Mouse (Mus musculus) liver, embryonic 13.5 days (tissue): Measurements from ENCODE around the gene Cped1. TPM values are rescaled to one million over a fixed set of nuclear protein-coding genes. Genes with fewer than 3 reads are reported as not detected.

Source experiments
- ATAC-seq: fragments of 200-750 bp; cut with Nextera tagmentation; 2 replicates; pipeline ENCODE4 v1.8.0; 2017; ENCODE audit warnings: low read depth, mild to moderate bottlenecking, moderate number of reproducible peaks, moderate library complexity
- DNase-seq: peaks from one replicate; pipeline ENCODE4 v3.0.0; 2022
- H3K27ac ChIP-seq: fragments of 300-500 bp; sonication (generic); 2 replicates; pipeline ENCODE4 v1.5.1; 2015; ENCODE audit warnings: moderate library complexity, mild to moderate bottlenecking, inconsistent platforms
- H3K27me3 ChIP-seq: fragments of 300-500 bp; sonication (generic); 2 replicates; pipeline ENCODE4 v1.6.1; 2015; ENCODE audit warnings: mild to moderate bottlenecking, inconsistent platforms
- H3K36me3 ChIP-seq: fragments of 300-500 bp; sonication (generic); 2 replicates; pipeline ENCODE4 v1.6.1; 2015; ENCODE audit warnings: mild to moderate bottlenecking, inconsistent platforms
- H3K4me1 ChIP-seq: fragments of 300-500 bp; sonication (generic); replicated peaks from 2 replicates; pipeline ENCODE4 v1.6.1; 2015; ENCODE audit warnings: inconsistent platforms
- H3K4me2 ChIP-seq: fragments of 300-500 bp; sonication (generic); 2 replicates; pipeline ENCODE4 v1.6.1; 2015; ENCODE audit warnings: inconsistent platforms, mild to moderate bottlenecking, moderate library complexity
- H3K4me3 ChIP-seq: fragments of 300-500 bp; sonication (generic); replicated peaks from 2 replicates; pipeline ENCODE4 v1.5.1; 2015; ENCODE audit warnings: mild to moderate bottlenecking, inconsistent platforms
- H3K9ac ChIP-seq: fragments of 300-500 bp; sonication (generic); 2 replicates; pipeline ENCODE4 v1.6.1; 2015; ENCODE audit warnings: mild to moderate bottlenecking, inconsistent platforms
- H3K9me3 ChIP-seq: fragments of 300-500 bp; sonication (generic); replicated peaks from 2 replicates; pipeline ENCODE4 v1.6.1; 2016; ENCODE audit warnings: inconsistent platforms
- WGBS: fragments of 180-500 bp; shearing (Covaris S2); methylation state at CpG from one replicate; pipeline ENCODE4 v1.1.7; 2015; ENCODE audit not compliant: insufficient replicate concordance; 5-methylcytosine and 5-hydroxymethylcytosine counted together
- polyA plus RNA-seq: library from polyadenylated mRNA; unstranded; fragments of >200 nt; fragmentation: Nextera tagmentation; extraction: Ambion mirVana; gene quantifications from 2 replicates; pipeline ENCODE4 v1.2.1, GENCODE M21; 2015

Gene Cped1
- polyA plus RNA-seq, result 2.2 and 3.2 TPM in 2 replicates

GRCm38 (mm10) chr6:21985732-21986540, at the start of gene Cped1:
Gene Cped1 (plus strand): TSS chr6:21985916.
- H3K4me3 ChIP-seq, result peak within 1 kb of the TSS; percentile 49
- DNase-seq (no peak), ATAC-seq (peak; percentile 68)
- H3K27ac ChIP-seq, result peak within 1 kb of the TSS; percentile 55
- H3K27me3 ChIP-seq, result peaks cover 37% of the 10 kb centered on the region
- H3K4me1 ChIP-seq, result peaks cover 6% of the 10 kb centered on the region
- no peaks in the 10 kb centered on the region for H3K9me3 ChIP-seq
- H3K36me3 ChIP-seq, result no peaks in the 10 kb centered on the region
- WGBS, result 1% methylated on average over 38 of the region's 38 CpGs
- peak within 1 kb of the TSS; percentile 64 for H3K4me2 ChIP-seq
- peak within 1 kb of the TSS; percentile 42 for H3K9ac ChIP-seq

GRCm38 (mm10) chr6:21937981-21938635, 47.6 kb upstream of the Cped1 start:
- no peaks in the 10 kb centered on the region for H3K36me3 ChIP-seq
- H3K4me1 ChIP-seq, result no peaks in the 10 kb centered on the region
- no peak overlapping the region for H3K4me3 ChIP-seq
- no peaks in the 10 kb centered on the region for H3K27me3 ChIP-seq
- H3K9me3 ChIP-seq, result no peaks in the 10 kb centered on the region
- whole genome bisulfite sequencing, result 64% methylated on average over 4 of the region's 4 CpGs
- H3K9ac ChIP-seq, result no peak overlapping the region
- no peak overlapping the region for H3K4me2 ChIP-seq
- no peak overlapping the region for H3K27ac ChIP-seq
- DNase-seq (no peak), ATAC-seq (no peak)

DNA sequence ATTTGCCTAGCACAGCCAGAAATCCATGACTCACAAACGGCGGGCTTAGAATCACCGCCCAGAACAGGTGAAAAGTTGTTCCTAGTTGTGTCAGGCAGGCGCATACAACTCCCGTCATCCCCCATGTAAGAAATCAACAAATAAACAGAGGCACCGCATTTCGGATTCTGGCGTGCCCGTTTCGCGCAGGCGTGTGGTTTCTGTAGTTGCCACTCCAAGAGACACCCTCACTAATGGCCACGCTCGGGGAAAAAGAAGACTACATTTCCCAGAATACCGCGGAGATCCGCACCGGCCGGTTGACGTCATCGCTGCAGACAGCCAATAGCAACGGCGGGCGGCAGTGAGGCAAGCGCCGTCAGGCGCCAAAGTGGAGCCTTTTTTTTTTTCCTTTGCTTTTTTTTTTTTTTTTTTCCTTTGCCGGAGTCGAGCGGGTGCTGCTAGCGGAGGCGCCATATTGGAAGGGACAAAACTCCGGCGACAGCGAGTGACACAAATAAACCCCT, 36.4 kb upstream of the Cped1 start, which contains the start of gene Ing3:
Ing3 (plus strand) TSS at position 346 of the 506 bp plus-strand sequence.
- Histone ChIP-seq H3K4me2 (peak within 1 kb of the TSS; percentile 91), H3K9ac (peak within 1 kb of the TSS; percentile 83), H3K36me3 (peaks cover 12% of the 10 kb centered on the region), H3K27me3 (no peaks in the 10 kb centered on the region), H3K4me3 (peak within 1 kb of the TSS; percentile 80), H3K27ac (peak within 1 kb of the TSS; percentile 96), H3K4me1 (peaks cover 17% of the 10 kb centered on the region), H3K9me3 (no peaks in the 10 kb centered on the region)
- WGBS, result under 1% methylated on average over 35 of the region's 35 CpGs
- peak; percentile 97 for DNase-seq
- peak; percentile 93 for ATAC-seq

DNA sequence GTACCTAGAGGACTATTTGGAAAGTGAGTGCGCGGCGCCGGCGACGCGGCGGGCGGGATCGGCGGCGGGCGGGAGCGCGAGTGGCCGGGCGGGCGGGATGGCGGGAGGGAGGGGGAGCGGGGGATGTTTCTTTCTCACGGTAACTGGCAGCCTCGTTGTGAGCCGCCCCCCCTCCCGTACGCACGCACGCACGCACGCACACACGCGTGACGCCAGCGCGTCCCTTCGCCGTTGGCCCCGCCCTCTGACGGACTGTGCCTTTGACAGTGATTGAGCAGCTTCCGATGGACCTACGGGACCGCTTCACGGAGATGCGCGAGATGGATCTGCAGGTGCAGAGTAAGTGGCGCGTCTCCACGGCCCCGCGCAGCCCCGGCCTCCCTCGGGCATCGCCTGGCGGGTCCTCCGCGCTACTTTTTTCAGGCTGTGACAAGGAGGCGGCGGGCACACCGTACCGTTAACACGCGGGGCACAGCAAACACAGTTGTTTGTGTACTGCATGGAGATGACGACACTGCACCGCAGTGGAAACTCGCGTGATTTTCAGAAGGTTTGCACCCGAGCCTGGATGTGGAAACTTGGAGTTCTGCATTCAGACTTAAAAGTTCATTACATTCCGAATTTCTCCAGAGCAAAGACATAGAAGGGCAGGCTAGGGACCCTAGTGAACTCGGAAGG, 35.8 kb upstream of the Cped1 start:
- H3K27me3 ChIP-seq, result no peaks in the 10 kb centered on the region
- H3K27ac ChIP-seq, result peak overlapping the region; percentile 96
- DNase-seq (peak; percentile 94), ATAC-seq (peak; percentile 91)
- H3K4me2 ChIP-seq, result peak overlapping the region; percentile 91
- H3K9me3 ChIP-seq, result no peaks in the 10 kb centered on the region
- WGBS, result under 1% methylated on average over 65 of the region's 68 CpGs
- H3K4me1 ChIP-seq, result peaks cover 17% of the 10 kb centered on the region
- peak overlapping the region; percentile 80 for H3K4me3 ChIP-seq
- H3K9ac ChIP-seq, result peak overlapping the region; percentile 83
- H3K36me3 ChIP-seq, result peaks cover 15% of the 10 kb centered on the region

DNA sequence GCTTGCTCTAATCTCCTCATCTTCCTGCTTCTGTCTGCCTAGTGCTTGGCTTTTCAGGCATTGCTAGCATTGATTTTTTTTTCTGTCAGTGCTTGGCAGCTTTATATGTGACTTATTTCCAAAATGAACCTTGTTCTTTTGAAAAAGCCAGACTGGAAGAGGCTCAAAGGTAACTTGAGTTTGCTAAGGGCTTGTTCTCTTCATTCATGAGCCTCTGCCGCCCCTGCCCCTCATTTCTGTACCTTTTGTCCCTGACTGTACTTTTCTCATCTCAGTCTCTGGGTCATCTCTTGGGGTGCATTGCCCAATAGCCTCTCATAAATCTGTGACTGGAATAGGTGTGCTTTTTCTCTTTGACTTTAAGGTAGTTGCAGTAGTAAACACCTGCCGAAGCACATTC, 35.0 kb upstream of the Cped1 start:
- Histone ChIP-seq H3K9me3 (no peaks in the 10 kb centered on the region), H3K4me1 (peaks cover 17% of the 10 kb centered on the region), H3K36me3 (peaks cover 22% of the 10 kb centered on the region), H3K27me3 (no peaks in the 10 kb centered on the region), H3K4me2 (peak overlapping the region; percentile 91), H3K27ac (0 out of 2 replicates have a peak overlapping the region, but pooled peaks have one; percentile 96), H3K4me3 (peak overlapping the region; percentile 80), H3K9ac (peak overlapping the region; percentile 83)
- ATAC-seq, result no peak
- DNase-seq, result no peak
- WGBS, result 86% methylated on average over 2 of the region's 2 CpGs

DNA sequence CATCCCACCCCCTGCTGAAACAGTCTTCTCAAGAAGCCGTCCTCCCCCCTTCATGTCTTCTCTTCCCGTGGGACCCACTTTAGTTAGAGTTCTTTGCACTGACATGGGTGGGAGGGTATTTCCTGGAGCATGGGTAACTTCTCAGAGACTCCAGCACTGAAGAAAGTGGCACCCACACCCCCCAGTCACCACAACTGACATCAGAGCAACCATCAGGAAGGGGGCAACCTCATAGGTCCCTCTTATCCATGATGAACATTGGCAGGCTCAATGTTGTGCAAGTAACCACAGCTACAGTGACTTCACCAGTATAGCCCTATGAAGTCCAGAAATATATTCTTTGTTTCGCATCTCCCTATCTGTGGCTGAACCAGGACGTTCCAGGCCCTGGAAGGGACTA, 30.2 kb upstream of the Cped1 start:
- DNase-seq (no peak), ATAC-seq (0 out of 2 replicates have a peak, but pooled peaks have one; percentile 8)
- Histone ChIP-seq H3K9ac (no peak overlapping the region), H3K27me3 (no peaks in the 10 kb centered on the region), H3K9me3 (no peaks in the 10 kb centered on the region), H3K4me1 (peaks cover 22% of the 10 kb centered on the region), H3K4me2 (no peak overlapping the region), H3K27ac (no peak overlapping the region), H3K36me3 (peaks cover 35% of the 10 kb centered on the region), H3K4me3 (no peak overlapping the region)
- 75% methylated on average over 4 of the region's 4 CpGs for WGBS

- ATAC-seq, result no peak
- Histone ChIP-seq H3K9ac (no peak overlapping the region), H3K27ac (no peak overlapping the region), H3K4me3 (no peak overlapping the region), H3K27me3 (no peaks in the 10 kb centered on the region), H3K9me3 (no peaks in the 10 kb centered on the region), H3K4me1 (peaks cover 14% of the 10 kb centered on the region), H3K36me3 (peaks cover 29% of the 10 kb centered on the region), H3K4me2 (no peak overlapping the region)
- 60% methylated on average over 4 of the region's 4 CpGs for WGBS
- DNase-seq, result no peak
Measured at GRCm38 (mm10) chr6:21958922-21959321, 26.8 kb upstream of the Cped1 start.

GRCm38 (mm10) chr6:21959909-21960308, 25.8 kb upstream of the Cped1 start:
- no peak overlapping the region for H3K4me2 ChIP-seq
- peaks cover 14% of the 10 kb centered on the region for H3K4me1 ChIP-seq
- H3K27ac ChIP-seq, result no peak overlapping the region
- DNase-seq, result no peak
- 84% methylated on average over 5 of the region's 5 CpGs for WGBS
- no peaks in the 10 kb centered on the region for H3K9me3 ChIP-seq
- H3K36me3 ChIP-seq, result peaks cover 26% of the 10 kb centered on the region
- no peak for ATAC-seq
- H3K27me3 ChIP-seq, result no peaks in the 10 kb centered on the region
- H3K4me3 ChIP-seq, result no peak overlapping the region
- no peak overlapping the region for H3K9ac ChIP-seq

- ATAC-seq, result no peak
- no peaks in the 10 kb centered on the region for H3K4me1 ChIP-seq
- H3K4me3 ChIP-seq, result no peak overlapping the region
- peaks cover 18% of the 10 kb centered on the region for H3K36me3 ChIP-seq
- no peak overlapping the region for H3K9ac ChIP-seq
- H3K27me3 ChIP-seq, result no peaks in the 10 kb centered on the region
- WGBS, result 77% methylated on average over 2 of the region's 2 CpGs
- H3K27ac ChIP-seq, result no peak overlapping the region
- no peak for DNase-seq
- H3K4me2 ChIP-seq, result no peak overlapping the region
- no peaks in the 10 kb centered on the region for H3K9me3 ChIP-seq
Measured at GRCm38 (mm10) chr6:21977532-21977931, 8.2 kb upstream of the Cped1 start.

- Histone ChIP-seq H3K27me3 (peaks cover 14% of the 10 kb centered on the region), H3K36me3 (no peaks in the 10 kb centered on the region), H3K4me3 (no peak overlapping the region), H3K4me1 (peaks cover 4% of the 10 kb centered on the region), H3K9me3 (no peaks in the 10 kb centered on the region), H3K4me2 (no peak overlapping the region), H3K27ac (no peak overlapping the region), H3K9ac (no peak overlapping the region)
- no peak for DNase-seq
- ATAC-seq, result no peak
- 26% methylated on average over 1 of the region's 1 CpGs for WGBS
Measured at GRCm38 (mm10) chr6:21981114-21981513, 4.6 kb upstream of the Cped1 start.
